In the genomic region with DNA sequence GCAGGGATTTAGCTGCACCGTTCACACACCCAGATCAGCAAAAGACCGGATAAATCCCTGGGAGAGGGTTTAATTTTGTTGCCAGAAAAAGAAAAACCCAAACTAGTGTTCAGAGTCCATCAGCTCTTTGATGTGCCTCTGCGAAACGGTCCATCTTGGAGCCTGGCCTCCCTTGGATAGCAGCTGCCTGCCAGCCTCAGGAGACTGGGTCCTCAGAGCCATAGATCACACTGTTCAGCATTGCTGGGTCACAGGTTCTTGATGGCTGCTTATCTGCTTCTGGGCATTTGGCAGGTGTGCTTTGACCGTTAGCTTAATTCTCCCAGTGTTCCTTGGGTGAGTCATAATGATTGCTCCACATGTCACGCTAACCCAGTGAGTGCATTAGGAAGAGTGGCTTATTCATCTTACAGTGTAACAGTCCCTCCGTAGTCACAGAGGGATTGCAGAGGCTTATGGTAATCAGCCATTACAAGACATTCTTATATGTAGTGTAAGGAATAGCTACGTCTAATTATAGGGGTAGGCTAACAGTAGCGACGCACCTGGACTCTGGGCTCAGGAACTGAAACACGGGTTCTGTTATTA, we compare ENCODE assay signal across 20 mouse cellular contexts. TPM values are rescaled to one million over a fixed set of nuclear protein-coding genes. Genes with fewer than 3 reads are reported as not detected.
A peak's percentile ranks its signal among the peaks of the same experiment; 100 is the strongest.
DNase-seq lines count a peak whose midpoint lies in the region; ATAC-seq lines count a peak whose summit lies in the region.
"Had no signal": no experiment of that assay in that cellular context is flagged by ENCODE, and none has a peak within 500 bp of the region (broad histone marks: within the 10 kb centered on the region; RNA-seq: fewer than 3 reads in every experiment).

No protein-coding gene starts in this region.

- no peak for DNase-seq in frontal cortex, postnatal 25 days (ENCODE audit: low spot score in 2 of 2)
- DNase-seq in 416B (ENCODE audit: low read depth) = peak; percentile 86
- DNase-seq in fat pad, adult 2 months (ENCODE audit: extremely low read depth, low read depth, low spot score) = peak; percentile 56
- no peak for DNase-seq in adipocyte (ENCODE audit: low spot score)
- DNase-seq in embryo, embryonic 11 days = no peak
- no peak for DNase-seq in right cerebral cortex, postnatal 25 days
- DNase-seq: adrenal gland, adult 2 months; B cell, adult 2 months; cerebellum, adult 9-11 months; heart, postnatal 14 days; kidney, postnatal 36 days; lung, adult 18-20 months; spleen, adult 18-20 months; thymus, postnatal 25 days had no signal

- no peaks in the 10 kb centered on the region for H3K36me3 ChIP-seq in neural tube, embryonic 15.5 days
- H3K36me3 ChIP-seq: heart, embryonic 12.5 days had no signal

- H3K9ac ChIP-seq in neural tube, embryonic 15.5 days (replicated peaks) = no peak overlapping the region
- H3K9ac ChIP-seq: forebrain, embryonic 13.5 days; heart, embryonic 12.5 days; hindbrain, embryonic 14.5 days had no signal

- ATAC-seq in frontal cortex, adult (ENCODE audit: low TSS enrichment) = peak; percentile 62
- peak; percentile 47; the same call in 1 of the 2 replicates for ATAC-seq in neural tube, embryonic 15.5 days (ENCODE audit: low FRiP score)
- ATAC-seq: forebrain, embryonic 13.5 days had no signal

- peaks cover 5% of the 10 kb centered on the region for H3K4me1 ChIP-seq in neural tube, embryonic 15.5 days
- H3K4me1 ChIP-seq: forebrain, embryonic 13.5 days; heart, embryonic 12.5 days had no signal

- H3K4me3 ChIP-seq in neural tube, embryonic 15.5 days (replicated peaks) = no peak overlapping the region
- H3K4me3 ChIP-seq: forebrain, embryonic 13.5 days; heart, embryonic 12.5 days had no signal

- H3K27ac ChIP-seq in neural tube, embryonic 15.5 days (replicated peaks) = no peak overlapping the region
- H3K27ac ChIP-seq: forebrain, embryonic 13.5 days; hindbrain, embryonic 14.5 days had no signal

- no peak overlapping the region for H3K4me2 ChIP-seq in neural tube, embryonic 15.5 days
- H3K4me2 ChIP-seq: forebrain, embryonic 13.5 days; heart, embryonic 12.5 days; hindbrain, embryonic 14.5 days; liver, embryonic 11.5 days had no signal

- 67% methylated on average over 11 of the region's 11 CpGs for WGBS in neural tube, embryonic 15.5 days

- H3K9me3 ChIP-seq in neural tube, embryonic 15.5 days (replicated peaks) = no peaks in the 10 kb centered on the region
- H3K9me3 ChIP-seq: forebrain, embryonic 13.5 days; heart, embryonic 12.5 days had no signal

- H3K27me3 ChIP-seq in neural tube, embryonic 15.5 days (replicated peaks) = no peaks in the 10 kb centered on the region
- H3K27me3 ChIP-seq: forebrain, embryonic 13.5 days; heart, embryonic 12.5 days had no signal

RNA-seq across cellular contexts. Expression of a gene that starts 31.7 kb away (rescaled TPM):
- 380 and 437 TPM in 2 replicates for polyA plus RNA-seq in neural tube, embryonic 15.5 days (2015; fragmentation: Nextera tagmentation; extraction: Ambion mirVana)

RNA-seq across cellular contexts. Expression of a gene that starts 41.2 kb away (rescaled TPM):
- polyA plus RNA-seq in neural tube, embryonic 15.5 days (2015; fragmentation: Nextera tagmentation; extraction: Ambion mirVana) = 30.0 and 32.4 TPM in 2 replicates

RNA-seq across cellular contexts. Expression of a gene that starts 41.5 kb away (rescaled TPM):
- 18.6 and 18.9 TPM in 2 replicates for polyA plus RNA-seq in neural tube, embryonic 15.5 days (2015; fragmentation: Nextera tagmentation; extraction: Ambion mirVana)

Comparison
In these comparisons a context has a peak if more than half of its experiments do, and no peak if none do; other contexts are left out.
1. DNase-seq: peak in 416B (single experiment) and fat pad, adult 2 months (single experiment); none in frontal cortex, postnatal 25 days (0 of 2), adipocyte (single experiment), embryo, embryonic 11 days (single experiment) and right cerebral cortex, postnatal 25 days (single experiment).